In the genomic region with DNA sequence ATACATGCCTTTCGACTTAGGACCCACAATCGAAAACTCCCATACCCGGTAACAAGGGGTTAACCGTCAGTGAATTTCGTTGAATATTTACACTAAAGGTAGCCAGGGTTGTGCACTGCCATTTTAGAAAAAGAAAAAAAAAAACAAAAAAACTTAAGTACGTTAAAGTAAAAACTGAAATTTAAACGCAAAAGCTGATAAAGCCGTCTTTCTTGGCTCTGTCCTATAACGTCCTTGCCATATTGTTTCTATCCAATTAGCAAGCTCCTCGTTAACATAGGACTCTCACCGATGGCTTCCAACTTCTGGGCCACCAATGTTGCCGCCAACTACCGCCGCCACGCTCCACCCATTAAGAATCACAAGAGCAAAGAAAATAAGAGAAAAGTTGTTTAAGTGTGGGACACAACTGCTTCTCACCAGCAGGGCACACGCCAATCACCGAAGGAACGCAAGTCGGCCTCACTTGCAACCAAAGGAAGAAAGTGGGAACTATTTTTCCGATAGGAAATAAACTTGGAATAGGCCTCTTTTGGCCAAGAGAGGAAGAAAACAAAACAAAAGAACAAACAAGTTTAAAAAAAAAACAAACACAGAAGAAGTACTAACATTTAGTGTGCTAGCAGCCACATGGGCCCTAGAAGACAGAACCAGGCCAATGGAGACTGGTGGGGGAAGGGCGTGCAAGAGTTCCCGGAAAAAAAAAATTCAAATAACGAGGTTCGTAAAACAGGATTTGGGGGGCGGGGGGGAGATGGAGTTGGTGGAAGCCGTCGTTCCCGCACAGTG, we compare ENCODE assay signal across 8 mouse cellular contexts. TPM values are rescaled to one million over a fixed set of nuclear protein-coding genes. Genes with fewer than 3 reads are reported as not detected.
DNase-seq lines count a peak whose midpoint lies in the region; ATAC-seq and TF ChIP-seq lines count a peak whose summit lies in the region.

No protein-coding gene starts in this region.

- TF ChIP-seq CTCF in embryonic fibroblast, embryonic 13.5 days (IDR thresholded peaks at IDR 0.05; ENCODE audit: borderline replicate concordance, insufficient read depth, low read length) = peak; percentile 15; the same call in 1 of the 2 replicates

- WGBS in hindbrain, embryonic 10.5 days = 1% methylated on average over 28 of the region's 28 CpGs
- WGBS in limb, embryonic 10.5 days = under 1% methylated on average over 28 of the region's 28 CpGs
- under 1% methylated on average over 28 of the region's 28 CpGs for WGBS in stomach, embryonic 15.5 days

- H3K4me2 ChIP-seq in stomach, embryonic 15.5 days = peak overlapping the region; percentile 62

- H3K36me3 ChIP-seq in hindbrain, embryonic 10.5 days = peaks cover 40% of the 10 kb centered on the region
- H3K36me3 ChIP-seq in limb, embryonic 10.5 days = peaks cover 33% of the 10 kb centered on the region
- peaks cover 3% of the 10 kb centered on the region; the same call in 1 of the 2 replicates for H3K36me3 ChIP-seq in stomach, embryonic 15.5 days

- peak overlapping the region; percentile 71 for H3K4me3 ChIP-seq in embryonic fibroblast, embryonic 13.5 days (ENCODE audit: insufficient read depth, low read length)
- peak overlapping the region; percentile 80 for H3K4me3 ChIP-seq in hindbrain, embryonic 10.5 days
- peak overlapping the region; percentile 81 for H3K4me3 ChIP-seq in limb, embryonic 10.5 days
- H3K4me3 ChIP-seq in stomach, embryonic 15.5 days (replicated peaks) = peak overlapping the region; percentile 67

- TF ChIP-seq POLR2A in embryonic fibroblast, embryonic 13.5 days (IDR thresholded peaks at IDR 0.05; ENCODE audit: low read depth, low read length) = peak; percentile 46

- peak; percentile 68 for DNase-seq in adrenal gland, adult 2 months
- DNase-seq in adrenal gland, postnatal 25 days = no peak
- peak; percentile 89 for DNase-seq in R1 (ENCODE audit: low read depth, low spot score)
- DNase-seq in hindbrain, embryonic 10.5 days (ENCODE audit: low spot score) = peak; percentile 55
- DNase-seq in limb, embryonic 10.5 days (ENCODE audit: low spot score) = peak; percentile 56
- DNase-seq in mesoderm, embryonic 11.5 days (ENCODE audit: low read depth, low spot score) = peak; percentile 57

- H3K27me3 ChIP-seq in hindbrain, embryonic 10.5 days (ENCODE audit: insufficient read depth, poor library complexity, severe bottlenecking) = no peaks in the 10 kb centered on the region
- no peaks in the 10 kb centered on the region for H3K27me3 ChIP-seq in limb, embryonic 10.5 days (ENCODE audit: low read depth, poor library complexity, severe bottlenecking)
- H3K27me3 ChIP-seq in stomach, embryonic 15.5 days (replicated peaks) = no peaks in the 10 kb centered on the region

- H3K4me1 ChIP-seq in embryonic fibroblast, embryonic 13.5 days (ENCODE audit: control insufficient read depth, insufficient read depth, low read length) = peaks cover 10% of the 10 kb centered on the region
- H3K4me1 ChIP-seq in hindbrain, embryonic 10.5 days (replicated peaks) = peaks cover 30% of the 10 kb centered on the region
- peaks cover 37% of the 10 kb centered on the region for H3K4me1 ChIP-seq in limb, embryonic 10.5 days
- H3K4me1 ChIP-seq in stomach, embryonic 15.5 days = peaks cover 18% of the 10 kb centered on the region

- peak overlapping the region; percentile 98 for H3K27ac ChIP-seq in embryonic fibroblast, embryonic 13.5 days (ENCODE audit: insufficient read depth, low read length)
- H3K27ac ChIP-seq in hindbrain, embryonic 10.5 days = peak overlapping the region; percentile 97
- H3K27ac ChIP-seq in limb, embryonic 10.5 days = peak overlapping the region; percentile 97
- H3K27ac ChIP-seq in stomach, embryonic 15.5 days = peak overlapping the region; percentile 99

- H3K9me3 ChIP-seq in hindbrain, embryonic 10.5 days = no peaks in the 10 kb centered on the region
- no peaks in the 10 kb centered on the region for H3K9me3 ChIP-seq in limb, embryonic 10.5 days (replicated peaks)
- no peaks in the 10 kb centered on the region for H3K9me3 ChIP-seq in stomach, embryonic 15.5 days

- no peak for ATAC-seq in stomach, embryonic 15.5 days (ENCODE audit: insufficient read depth, low FRiP score, low read depth)

- H3K9ac ChIP-seq in stomach, embryonic 15.5 days = peak overlapping the region; percentile 65

RNA-seq across cellular contexts. Expression of gene Thrap3, which starts 0.9 kb away (rescaled TPM):
- total RNA-seq in adrenal gland, adult 2 months (2021) = 100 to 1,000 TPM; 169 to 173 TPM
- polyA plus RNA-seq in adrenal gland, adult 2 months (2012; rRNA removed) = 29.1 and 36.8 TPM in 2 replicates
- total RNA-seq in adrenal gland, postnatal 25 days (2021) = 190 and 232 TPM in 2 replicates
- 311 and 382 TPM in 2 replicates for polyA plus RNA-seq in embryonic fibroblast, embryonic 13.5 days (2011; ENCODE audit: insufficient read length, low read depth, missing spikeins)
- 230 and 252 TPM in 2 replicates for polyA plus RNA-seq in hindbrain, embryonic 10.5 days (2016; fragmentation: Nextera tagmentation; extraction: Ambion mirVana)
- polyA plus RNA-seq in limb, embryonic 10.5 days (2016; fragmentation: Nextera tagmentation; extraction: Ambion mirVana) = 263 and 287 TPM in 2 replicates
- polyA plus RNA-seq in stomach, embryonic 15.5 days (2015; fragmentation: Nextera tagmentation; extraction: Ambion mirVana) = 182 and 203 TPM in 2 replicates

RNA-seq across cellular contexts. Expression of gene Sh3d21, which starts 38.4 kb away (rescaled TPM):
- total RNA-seq in adrenal gland, adult 2 months (2021) = 1 to 10 TPM; 2.5 to 3.2 TPM
- 1.4 and 1.8 TPM in 2 replicates for polyA plus RNA-seq in adrenal gland, adult 2 months (2012; rRNA removed)
- 2.8 and 3.2 TPM in 2 replicates for total RNA-seq in adrenal gland, postnatal 25 days (2021)
- 2.5 and 3.8 TPM in 2 replicates for polyA plus RNA-seq in embryonic fibroblast, embryonic 13.5 days (2011; ENCODE audit: insufficient read length, low read depth, missing spikeins)
- polyA plus RNA-seq in hindbrain, embryonic 10.5 days (2016; fragmentation: Nextera tagmentation; extraction: Ambion mirVana) = 1.3 and 2.3 TPM in 2 replicates
- 2.9 and 4.7 TPM in 2 replicates for polyA plus RNA-seq in limb, embryonic 10.5 days (2016; fragmentation: Nextera tagmentation; extraction: Ambion mirVana)
- polyA plus RNA-seq in stomach, embryonic 15.5 days (2015; fragmentation: Nextera tagmentation; extraction: Ambion mirVana) = 7.4 and 10.3 TPM in 2 replicates

RNA-seq across cellular contexts. Expression of gene Eva1b, which starts 54.2 kb away (rescaled TPM):
- total RNA-seq in adrenal gland, adult 2 months (2021) = 10 to 100 TPM; 13.3 to 35.0 TPM
- polyA plus RNA-seq in adrenal gland, adult 2 months (2012; rRNA removed) = 111 and 156 TPM in 2 replicates
- total RNA-seq in adrenal gland, postnatal 25 days (2021) = 23.4 and 33.9 TPM in 2 replicates
- 41.0 and 53.7 TPM in 2 replicates for polyA plus RNA-seq in embryonic fibroblast, embryonic 13.5 days (2011; ENCODE audit: insufficient read length, low read depth, missing spikeins)
- polyA plus RNA-seq in hindbrain, embryonic 10.5 days (2016; fragmentation: Nextera tagmentation; extraction: Ambion mirVana) = 29.8 and 35.3 TPM in 2 replicates
- polyA plus RNA-seq in limb, embryonic 10.5 days (2016; fragmentation: Nextera tagmentation; extraction: Ambion mirVana) = 72.7 and 82.2 TPM in 2 replicates
- 59.0 and 60.0 TPM in 2 replicates for polyA plus RNA-seq in stomach, embryonic 15.5 days (2015; fragmentation: Nextera tagmentation; extraction: Ambion mirVana)

RNA-seq across cellular contexts. Expression of gene Map7d1, which starts 54.4 kb away (rescaled TPM):
- total RNA-seq in adrenal gland, adult 2 months (2021) = 10 to 100 TPM; 55.4 to 68.7 TPM
- 98.3 and 98.7 TPM in 2 replicates for polyA plus RNA-seq in adrenal gland, adult 2 months (2012; rRNA removed)
- 55.0 and 68.0 TPM in 2 replicates for total RNA-seq in adrenal gland, postnatal 25 days (2021)
- 83.0 and 98.9 TPM in 2 replicates for polyA plus RNA-seq in embryonic fibroblast, embryonic 13.5 days (2011; ENCODE audit: insufficient read length, low read depth, missing spikeins)
- polyA plus RNA-seq in hindbrain, embryonic 10.5 days (2016; fragmentation: Nextera tagmentation; extraction: Ambion mirVana) = 64.8 and 99.0 TPM in 2 replicates
- 56.2 and 63.2 TPM in 2 replicates for polyA plus RNA-seq in limb, embryonic 10.5 days (2016; fragmentation: Nextera tagmentation; extraction: Ambion mirVana)
- polyA plus RNA-seq in stomach, embryonic 15.5 days (2015; fragmentation: Nextera tagmentation; extraction: Ambion mirVana) = 34.1 and 36.9 TPM in 2 replicates
